Mouse (Mus musculus): ENCODE measurements at regions not wholly inside any gene's neighbourhood (a gene's known extent, or its start where the extent isn't known, plus 50 kb on each side); places are given as distances from the start of the nearest gene placed in this dataset.

DNA sequence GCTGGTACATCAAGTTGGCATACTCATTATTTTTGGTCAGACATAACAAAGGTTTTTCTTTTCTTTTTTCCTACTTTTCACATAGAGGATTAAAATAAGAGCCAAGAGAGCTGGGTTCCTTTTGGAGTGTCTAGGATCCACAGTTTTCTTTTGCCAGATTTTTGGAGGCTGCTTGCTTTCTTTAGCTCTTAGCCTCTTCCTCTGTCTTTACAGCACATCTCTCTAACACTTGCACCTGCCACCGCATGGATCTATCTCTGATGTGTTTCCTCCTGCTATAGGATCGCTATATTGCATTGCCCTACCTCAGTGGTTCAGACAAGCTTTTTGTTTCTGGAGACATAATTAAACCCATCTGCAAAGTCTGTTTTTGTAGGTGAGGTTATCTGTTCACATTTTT lies 339.9 kb downstream of the Rpl10l start:
- no peak for DNase-seq (ENCODE audit: low spot score)

DNA sequence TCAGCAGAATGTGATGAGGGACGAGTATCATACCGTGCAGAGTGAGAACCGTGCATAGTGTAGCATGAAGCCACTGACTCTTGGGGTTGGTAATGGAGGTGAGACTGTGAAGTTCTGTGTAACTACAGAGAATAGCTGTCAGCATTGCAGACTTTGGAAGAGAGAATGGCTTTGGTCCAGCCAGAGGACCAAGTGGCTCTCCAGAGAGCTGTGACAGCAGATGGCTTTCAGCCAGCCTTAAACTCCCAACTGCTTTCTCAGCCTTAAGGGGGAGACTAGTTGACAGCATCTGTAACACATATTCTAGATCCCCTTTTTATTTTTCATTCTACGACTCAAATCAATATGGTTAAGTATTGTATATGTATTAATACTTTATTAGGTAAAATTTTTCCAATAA lies 342.0 kb downstream of the Rpl10l start:
- no peak for DNase-seq (ENCODE audit: low spot score)

DNA sequence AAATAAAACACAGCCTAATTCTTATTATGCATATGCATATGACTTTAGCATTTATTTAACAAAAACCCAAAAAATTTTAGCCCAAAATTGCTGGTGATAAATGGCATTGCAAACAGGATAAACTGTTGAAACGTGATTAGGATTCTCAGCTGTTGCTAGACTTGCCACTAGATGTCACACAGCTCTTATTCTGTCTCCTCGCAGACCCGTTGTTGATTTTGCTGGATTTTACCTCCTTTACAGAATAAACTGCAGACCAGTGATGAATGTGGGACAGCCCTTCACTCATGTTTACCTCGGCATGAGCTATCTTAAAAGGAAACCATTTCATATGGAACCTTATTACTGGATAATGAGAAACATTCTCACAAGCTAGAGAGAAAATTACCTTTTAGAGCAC lies 352.4 kb downstream of the Rpl10l start:
- DNase-seq (ENCODE audit: low spot score) = peak; percentile 20

DNA sequence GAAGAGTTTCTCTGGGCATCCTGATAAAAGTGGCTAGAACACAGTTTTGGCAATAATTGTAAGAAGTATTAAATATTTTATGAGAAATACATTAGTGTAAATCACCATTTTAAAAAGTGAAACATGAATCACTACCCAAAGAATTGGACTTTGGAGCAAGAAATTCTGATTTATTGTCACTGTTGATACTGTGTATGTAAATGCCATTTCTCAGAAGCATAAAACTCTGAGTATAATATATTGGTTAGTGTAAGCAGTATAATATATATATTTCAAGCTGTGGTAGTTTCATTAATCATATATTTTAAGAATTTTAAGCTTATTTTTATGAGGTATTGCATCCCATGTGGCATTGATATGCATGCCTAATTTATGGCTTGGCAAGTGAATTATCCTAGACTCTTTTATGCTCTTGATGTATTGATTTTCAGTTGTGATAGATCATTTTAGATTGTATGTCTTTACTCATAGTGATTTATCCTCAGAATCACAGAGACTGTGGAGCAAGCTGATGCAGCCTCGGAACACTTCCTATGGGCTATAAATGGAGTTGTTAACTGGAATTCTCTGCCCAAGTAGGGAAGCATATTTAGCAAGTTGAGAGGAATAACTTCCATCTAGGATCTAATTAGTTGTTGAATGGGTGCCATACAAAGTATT lies 354.4 kb downstream of the Rpl10l start:
- DNase-seq (ENCODE audit: low spot score) = no peak

Measured in adipocyte (in vitro differentiated cells).